Mouse (Mus musculus): ENCODE measurements at regions not wholly inside any gene's neighbourhood (a gene's known extent, or its start where the extent isn't known, plus 50 kb on each side); places are given as distances from the start of the nearest gene placed in this dataset.

- DNase-seq (ENCODE audit: low spot score in 2 of 2) = no peak
Observed at GRCm38 (mm10) chr13:90497573-90497972, 407.6 kb downstream of the Atp6ap1l start.

DNA sequence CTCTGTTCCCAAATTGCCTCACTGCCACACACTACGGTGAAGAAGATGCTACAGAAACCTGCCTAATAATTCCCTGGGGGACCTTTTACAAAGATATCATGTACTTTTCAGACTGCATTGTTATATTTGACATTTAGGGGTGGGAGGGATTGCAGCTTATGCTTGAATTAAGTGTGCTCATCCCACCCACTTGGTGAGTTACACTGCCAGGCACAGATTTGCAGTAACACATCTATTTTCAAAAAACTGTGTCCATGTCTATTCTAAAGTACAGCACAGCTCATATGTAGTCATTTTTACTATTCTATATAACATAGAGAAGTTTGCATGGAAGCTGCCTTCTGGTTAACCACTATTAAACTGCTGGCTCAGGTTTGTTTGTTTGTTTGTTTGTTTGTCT, 404.3 kb upstream of the Xrcc4 start:
- DNase-seq (ENCODE audit: low spot score in 2 of 2) = no peak

- DNase-seq (ENCODE audit: low spot score in 2 of 2) = no peak
Observed at GRCm38 (mm10) chr13:90490991-90491951, 401.9 kb upstream of the Xrcc4 start.

DNA sequence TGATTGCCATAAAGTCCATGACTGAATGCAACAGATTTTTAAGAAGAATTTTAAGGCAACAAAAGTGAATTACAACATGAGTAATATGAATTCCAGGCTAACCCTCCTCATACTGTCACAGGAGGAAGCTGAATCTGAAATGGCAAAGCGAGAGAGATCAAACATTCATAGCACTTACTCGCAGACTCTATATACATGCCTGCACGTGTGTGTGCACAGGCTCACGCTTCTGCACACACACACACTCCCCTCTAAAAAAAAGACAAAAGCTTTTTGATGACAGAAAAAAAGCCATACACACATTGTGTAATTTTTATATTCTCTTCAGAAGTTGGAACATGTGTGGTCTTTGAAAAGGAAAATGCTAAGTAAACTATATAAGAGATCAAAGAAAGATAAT, 391.1 kb upstream of the Xrcc4 start:
- DNase-seq (ENCODE audit: low spot score in 2 of 2) = no peak

DNA sequence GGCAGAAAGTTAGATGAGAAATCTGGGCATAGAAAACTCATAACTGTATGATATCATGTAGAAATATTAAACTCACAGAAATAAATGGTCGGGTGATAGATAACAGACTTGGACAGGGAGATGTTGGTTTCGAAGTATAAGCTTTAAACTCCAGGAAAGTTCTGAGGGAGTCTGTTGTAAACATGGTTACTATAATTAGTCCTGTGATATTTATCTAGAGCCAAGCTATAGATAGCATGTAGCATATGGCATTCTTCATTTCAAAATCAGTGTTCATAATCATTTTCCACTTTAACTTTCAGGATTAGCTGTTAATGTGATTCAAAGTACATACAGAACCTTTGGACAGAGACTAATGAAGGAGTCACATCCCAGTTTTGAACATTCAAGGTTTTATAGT, 387.5 kb upstream of the Xrcc4 start:
- DNase-seq (ENCODE audit: low spot score in 2 of 2) = no peak

DNA sequence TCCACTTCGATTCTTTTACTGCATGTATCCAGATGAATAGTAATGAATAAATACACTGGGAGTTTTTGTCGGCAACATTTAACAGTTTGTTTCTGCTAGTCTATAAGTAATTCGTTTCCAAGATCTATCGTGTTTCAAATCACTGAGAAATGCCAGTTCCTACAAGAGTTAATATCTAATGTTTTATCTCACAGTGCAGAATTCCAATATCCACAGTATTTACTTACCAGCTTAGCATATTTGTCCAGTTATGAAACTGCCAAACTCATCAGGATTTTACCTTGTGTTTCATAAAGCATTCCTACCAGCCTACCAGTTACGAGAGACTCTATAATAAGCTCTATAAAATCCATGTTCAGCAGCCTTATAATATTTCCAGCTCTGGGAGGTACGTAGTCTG, 385.1 kb upstream of the Xrcc4 start:
- no peak for DNase-seq (ENCODE audit: low spot score in 2 of 2)

GRCm38 (mm10) chr13:90474053-90474452, 384.6 kb upstream of the Xrcc4 start:
- DNase-seq (ENCODE audit: low spot score in 2 of 2) = no peak

- DNase-seq (ENCODE audit: low spot score in 2 of 2) = no peak
Observed at GRCm38 (mm10) chr13:90473041-90473825, 383.8 kb upstream of the Xrcc4 start.

DNA sequence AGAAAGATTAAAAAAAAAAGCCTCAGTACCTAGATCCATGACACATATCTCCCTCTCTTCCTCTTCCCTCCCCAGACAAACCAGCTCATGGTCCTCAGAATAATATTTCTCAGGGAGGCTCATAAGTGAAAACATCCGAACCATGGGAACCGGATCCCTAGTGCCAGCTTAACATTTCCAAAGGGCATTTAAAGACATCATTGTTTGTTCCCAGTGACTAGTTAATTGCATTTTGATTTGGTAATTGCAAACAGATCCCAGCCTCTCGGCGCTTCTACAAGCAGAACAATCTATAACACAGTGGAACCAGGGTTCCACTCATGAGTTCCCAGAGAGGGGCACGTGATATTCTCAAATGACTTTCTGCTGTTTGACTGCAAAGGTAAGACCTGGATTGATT, 376.7 kb upstream of the Xrcc4 start:
- DNase-seq (ENCODE audit: low spot score in 2 of 2) = no peak

DNA sequence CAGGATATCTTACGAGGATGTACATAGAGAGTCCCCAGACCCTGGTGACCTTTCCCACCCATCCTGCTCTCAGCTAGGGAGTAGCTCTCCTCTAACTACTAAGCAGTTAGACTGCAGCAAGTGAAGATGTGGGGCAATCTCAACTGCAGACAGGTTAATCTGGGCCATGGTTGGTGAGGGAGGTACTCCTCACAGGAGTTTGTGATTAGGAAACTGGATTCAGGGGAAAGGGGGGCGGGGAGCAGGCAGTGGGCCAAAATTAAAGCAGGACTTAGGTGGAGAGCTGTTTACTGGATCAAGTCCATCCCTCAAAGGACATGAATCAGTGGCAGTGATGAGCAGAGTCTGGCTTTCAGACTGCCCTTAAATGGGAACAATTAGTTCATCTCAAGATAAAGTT, 374.6 kb upstream of the Xrcc4 start:
- DNase-seq (ENCODE audit: low spot score in 2 of 2) = no peak

DNA sequence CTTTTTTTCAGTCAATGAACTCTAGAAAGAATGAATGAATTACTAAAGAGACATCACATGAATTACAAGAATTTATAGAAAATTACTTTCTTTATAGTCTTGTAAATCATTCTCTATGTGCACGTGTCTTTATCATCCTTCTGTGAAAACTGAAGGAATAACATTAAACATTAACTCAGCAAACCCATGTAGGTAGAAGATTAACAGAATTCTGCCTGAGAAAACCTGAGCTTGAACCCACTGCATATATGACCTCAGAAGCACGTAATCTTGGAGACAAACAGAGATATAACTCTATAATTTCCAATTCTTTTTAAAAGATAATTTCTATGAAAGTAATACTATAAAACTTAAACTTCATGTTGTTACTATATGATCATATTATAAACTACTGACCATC, 374.0 kb upstream of the Xrcc4 start:
- no peak for DNase-seq (ENCODE audit: low spot score in 2 of 2)

GRCm38 (mm10) chr13:90454631-90455030, 365.2 kb upstream of the Xrcc4 start:
- DNase-seq (ENCODE audit: low spot score in 2 of 2) = no peak

GRCm38 (mm10) chr13:90426901-90427300, 337.5 kb upstream of the Xrcc4 start:
- no peak for DNase-seq (ENCODE audit: low spot score in 2 of 2)

DNA sequence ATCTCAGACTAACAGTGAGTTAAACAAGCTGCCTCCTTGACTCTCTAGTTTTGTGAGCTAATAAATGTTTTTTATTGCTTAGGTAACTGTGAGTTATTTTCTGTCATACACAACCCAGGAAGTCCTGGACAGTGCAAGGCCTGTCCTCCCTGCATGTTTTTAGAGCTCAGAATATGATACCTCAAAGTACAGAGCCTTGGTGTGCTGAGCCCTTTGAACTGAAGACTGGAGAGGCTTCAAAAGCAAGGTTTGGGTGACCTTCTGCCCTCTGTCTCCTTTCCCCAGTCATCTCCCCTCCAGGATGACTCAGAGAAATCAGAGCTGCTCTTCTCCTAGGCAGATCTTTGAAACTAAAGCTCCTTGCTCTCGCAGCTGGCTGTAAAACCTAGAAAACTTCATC, 336.0 kb upstream of the Xrcc4 start:
- no peak for DNase-seq (ENCODE audit: low spot score in 2 of 2)

- DNase-seq (ENCODE audit: low spot score in 2 of 2) = no peak
Observed at GRCm38 (mm10) chr13:90424541-90424940, 335.1 kb upstream of the Xrcc4 start.

DNA sequence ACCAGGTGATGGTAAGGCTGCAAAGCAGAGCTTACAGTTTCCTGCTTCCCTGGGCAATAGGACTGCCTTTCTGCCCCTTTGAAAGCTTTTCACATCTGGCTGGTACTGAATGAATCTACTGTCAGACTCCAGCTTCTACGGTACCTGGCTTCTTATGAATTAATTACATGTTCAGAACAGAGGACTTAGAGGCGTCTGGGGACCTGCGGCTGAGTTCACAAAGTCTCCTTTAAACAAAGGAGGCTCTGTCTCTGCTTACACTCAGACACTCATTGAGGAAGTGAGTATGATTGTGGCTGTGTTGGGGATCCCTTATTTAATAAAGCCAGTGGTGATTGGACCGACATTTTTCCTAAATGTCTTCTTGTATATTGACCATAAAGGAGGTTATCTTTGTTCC, 331.6 kb upstream of the Xrcc4 start:
- no peak for DNase-seq (ENCODE audit: low spot score in 2 of 2)

- DNase-seq (ENCODE audit: low spot score in 2 of 2) = no peak
Observed at GRCm38 (mm10) chr13:90404392-90404791, 315.0 kb upstream of the Xrcc4 start.

DNA sequence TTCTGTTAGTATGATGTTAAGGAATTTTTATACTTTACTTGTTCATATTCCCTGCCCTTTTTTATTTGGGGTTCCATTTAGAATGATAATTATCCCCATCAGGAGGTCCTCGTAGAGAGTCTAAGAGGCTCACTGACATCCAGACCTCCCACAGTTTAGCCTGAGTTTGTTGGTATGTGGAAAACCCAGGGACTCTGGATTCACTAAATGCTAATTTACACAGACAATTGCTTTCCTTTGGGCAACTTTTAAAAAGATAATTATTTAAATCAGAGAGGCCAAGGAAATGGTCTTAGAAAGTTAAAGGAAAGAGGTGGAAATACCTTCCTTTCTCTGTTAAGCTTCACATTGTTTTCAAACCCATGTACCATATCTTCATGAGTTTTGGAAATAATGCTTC, 312.7 kb upstream of the Xrcc4 start:
- no peak for DNase-seq (ENCODE audit: low spot score in 2 of 2)

GRCm38 (mm10) chr13:90401496-90401895, 312.1 kb upstream of the Xrcc4 start:
- DNase-seq (ENCODE audit: low spot score in 2 of 2) = no peak

DNA sequence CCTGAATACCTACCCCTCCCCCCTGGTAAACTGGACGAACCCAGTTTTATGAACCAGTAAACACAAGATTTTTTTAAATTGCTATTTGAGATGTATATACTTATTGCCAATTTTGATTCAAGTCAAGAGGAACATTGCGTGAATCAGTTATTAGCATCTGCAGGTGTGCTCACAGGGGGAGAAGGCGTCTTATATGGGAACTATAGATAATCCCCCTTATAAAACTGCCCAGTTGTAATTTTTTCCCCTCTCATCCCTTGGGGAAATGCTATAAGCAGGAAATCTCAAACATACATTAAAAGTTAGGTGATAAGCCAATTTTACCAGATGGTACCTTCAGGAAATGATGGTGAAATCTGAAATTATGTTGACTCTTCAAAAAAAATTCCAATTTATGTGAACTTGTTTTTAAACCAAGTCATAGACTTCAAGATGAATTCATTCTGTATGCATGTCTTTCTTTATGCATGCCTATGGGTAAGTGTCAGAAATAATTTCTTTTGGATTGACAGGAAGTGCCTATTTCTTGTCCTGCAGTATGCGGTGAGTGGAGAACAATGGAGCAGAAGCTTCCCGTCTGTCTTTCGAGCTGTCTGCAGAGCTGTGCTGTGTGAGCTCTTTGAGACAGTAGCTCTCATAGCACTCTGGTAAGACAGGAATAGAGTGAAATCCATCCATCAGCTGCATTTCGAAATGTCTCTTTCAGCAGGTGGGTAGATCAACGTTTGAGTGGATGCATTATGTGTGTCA, 306.0 kb upstream of the Xrcc4 start:
- no peak for DNase-seq (ENCODE audit: low spot score in 2 of 2)

DNA sequence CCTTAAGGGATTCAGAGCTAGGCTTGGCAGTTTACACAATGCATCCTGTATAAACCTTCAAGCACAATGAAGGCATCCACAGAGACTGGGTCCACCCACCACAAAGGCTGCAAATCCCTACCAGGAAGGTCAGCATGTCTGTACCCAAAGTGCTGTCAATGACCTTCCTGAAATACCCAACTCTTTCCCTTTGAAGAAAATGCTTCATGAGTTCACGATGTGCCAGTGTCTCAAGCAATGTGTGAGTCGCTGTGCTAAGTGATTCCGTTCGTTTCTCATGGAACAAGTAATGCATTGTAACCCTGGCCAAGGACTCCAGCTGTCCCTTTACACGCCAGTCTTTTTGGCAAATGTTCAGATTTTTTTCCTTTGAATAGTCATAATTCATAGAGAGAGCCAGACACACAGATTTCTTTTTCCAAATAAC, 305.4 kb upstream of the Xrcc4 start:
- DNase-seq (ENCODE audit: low spot score in 2 of 2) = peak; percentile 16 to 33

- no peak for DNase-seq (ENCODE audit: low spot score in 2 of 2)
Observed at GRCm38 (mm10) chr13:90392415-90392814, 303.0 kb upstream of the Xrcc4 start.
